Mouse (Mus musculus) spleen, adult 12 weeks (tissue): ENCODE measurements around the gene Olfr437.
"Not testable (repeated sequence)": the region's sequence is repeated elsewhere in the genome, so short reads cannot be mapped to it uniquely, and the experiment has no call there.

ENCODE experiments used
- DNase-seq: peaks from one replicate; pipeline ENCODE4 v3.0.0; 2022; ENCODE audit warnings: low spot score

The Olfr437 gene

GRCm38 (mm10) chr6:43162982-43163381, at the start of gene Olfr437:
Gene Olfr437 (plus strand): TSS chr6:43163282.
- DNase-seq = no peak

- not testable (repeated sequence) for DNase-seq
Measured at GRCm38 (mm10) chr6:43146267-43146666, 16.8 kb upstream of the Olfr437 start, which contains the start of gene Olfr237-ps1. Gene Olfr237-ps1 (plus strand): TSS chr6:43146567.

- DNase-seq = no peak
Measured at GRCm38 (mm10) chr6:43159502-43159901, 3.6 kb upstream of the Olfr437 start.

GRCm38 (mm10) chr6:43167246-43167645, 4.2 kb downstream of the Olfr437 start:
- DNase-seq = no peak

- DNase-seq = no peak
Measured at GRCm38 (mm10) chr6:43171840-43172239, 8.8 kb downstream of the Olfr437 start, which contains the start of gene Olfr13. Gene Olfr13 (plus strand): TSS chr6:43172140.

GRCm38 (mm10) chr6:43178129-43178528, 15.0 kb downstream of the Olfr437 start:
- no peak for DNase-seq

GRCm38 (mm10) chr6:43178584-43179501, 15.8 kb downstream of the Olfr437 start:
- no peak for DNase-seq

- DNase-seq = no peak
Measured at GRCm38 (mm10) chr6:43190986-43191385, 27.9 kb downstream of the Olfr437 start.

- DNase-seq = no peak
Measured at GRCm38 (mm10) chr6:43196781-43197180, 33.7 kb downstream of the Olfr437 start, which contains the start of gene Olfr435. Gene Olfr435 (plus strand): TSS chr6:43197146.

- no peak for DNase-seq
Measured at GRCm38 (mm10) chr6:43198094-43198493, 35.0 kb downstream of the Olfr437 start.

- no peak for DNase-seq
Measured at GRCm38 (mm10) chr6:43202786-43203185, 39.7 kb downstream of the Olfr437 start.

- no peak for DNase-seq
Measured at GRCm38 (mm10) chr6:43205355-43205754, 42.3 kb downstream of the Olfr437 start.

- not testable (repeated sequence) for DNase-seq
Measured at GRCm38 (mm10) chr6:43212873-43213272, 49.8 kb downstream of the Olfr437 start, which contains the start of gene Olfr434. Gene Olfr434 (plus strand): TSS chr6:43213021.
